Mouse (Mus musculus) MEL (cell line): ENCODE data around the gene Myo1h.

Experiments
- BHLHE40 ChIP-seq: IDR thresholded peaks from 2 replicates; pipeline ENCODE4 v1.6.1; 2012; ENCODE audit warnings: low read depth, mild to moderate bottlenecking, inconsistent platforms, low read length, improper control_type of control experiment, borderline replicate concordance
- CTCF ChIP-seq, 3 experiments: IDR thresholded peaks in 2 of 3; conservative IDR thresholded peaks in 1 of 3; 2 replicates each; pipeline ENCODE4 v1.5.1; 2011 to 2012; ENCODE audit warnings: low read length in 3 of 3, low read depth in 2 of 3, mild to moderate bottlenecking in 2 of 3, improper control_type of control experiment in 1 of 3, inconsistent platforms in 1 of 3, mixed read lengths in 1 of 3, moderate library complexity in 1 of 3; ENCODE audit not compliant: control insufficient read depth in 1 of 3, insufficient read depth in 1 of 3, poor library complexity in 1 of 3, severe bottlenecking in 1 of 3
- E2F4 ChIP-seq: IDR thresholded peaks from 2 replicates; pipeline ENCODE4 v1.6.1; 2011; ENCODE audit warnings: low read depth, low read length, improper control_type of control experiment, borderline replicate concordance
- EP300 ChIP-seq, 2 experiments: IDR thresholded peaks; 2 replicates each; pipeline ENCODE4 v1.6.1; 2011; ENCODE audit warnings: improper control_type of control experiment in 2 of 2, low read length in 2 of 2, low read depth in 1 of 2, mild to moderate bottlenecking in 1 of 2
- GATA1 ChIP-seq: IDR thresholded peaks from 2 replicates; pipeline ENCODE4 v1.6.1; 2011; ENCODE audit warnings: low read depth, low read length, improper control_type of control experiment
- HCFC1 ChIP-seq: IDR thresholded peaks from 2 replicates; pipeline ENCODE4 v1.6.1; 2012; ENCODE audit warnings: low read depth, mild to moderate bottlenecking, inconsistent platforms, low read length, improper control_type of control experiment, moderate library complexity
- MAX ChIP-seq: IDR thresholded peaks from 2 replicates; pipeline ENCODE4 v1.6.1; 2011; ENCODE audit warnings: low read length, improper control_type of control experiment
- MEF2A ChIP-seq: IDR thresholded peaks from 2 replicates; pipeline ENCODE4 v1.6.1; 2014; ENCODE audit warnings: low read depth, mild to moderate bottlenecking, inconsistent platforms, low read length, improper control_type of control experiment; ENCODE audit not compliant: poor library complexity, insufficient replicate concordance, severe bottlenecking; ENCODE audit errors: extremely low read depth
- MXI1 ChIP-seq: IDR thresholded peaks from 2 replicates; pipeline ENCODE4 v1.6.1; 2011; ENCODE audit warnings: mild to moderate bottlenecking, low read depth, low read length, improper control_type of control experiment
- POLR2A ChIP-seq, 2 experiments: IDR thresholded peaks; 2 replicates each; pipeline ENCODE4 v1.6.1; 2011 to 2012; ENCODE audit warnings: low read length in 2 of 2, mild to moderate bottlenecking in 2 of 2, control low read depth in 1 of 2, improper control_type of control experiment in 1 of 2, low read depth in 1 of 2, moderate library complexity in 1 of 2; ENCODE audit not compliant: control insufficient read depth in 1 of 2, insufficient read depth in 1 of 2, poor library complexity in 1 of 2
- POLR2AphosphoS2 ChIP-seq: IDR thresholded peaks from 2 replicates; pipeline ENCODE4 v1.6.1; 2011; ENCODE audit warnings: low read length, improper control_type of control experiment
- USF1 ChIP-seq: IDR thresholded peaks from 2 replicates; pipeline ENCODE4 v1.6.1; 2014; ENCODE audit warnings: low read depth, mild to moderate bottlenecking, inconsistent platforms, low read length, improper control_type of control experiment, moderate library complexity
- USF2 ChIP-seq, 2 experiments: IDR thresholded peaks; 2 replicates each; pipeline ENCODE4 v1.6.1; 2011 to 2012; ENCODE audit warnings: improper control_type of control experiment in 2 of 2, low read length in 2 of 2, borderline replicate concordance in 1 of 2, inconsistent platforms in 1 of 2, low read depth in 1 of 2, mild to moderate bottlenecking in 1 of 2; ENCODE audit not compliant: insufficient read depth in 1 of 2
- ZMIZ1 ChIP-seq: IDR thresholded peaks from 2 replicates; pipeline ENCODE4 v1.6.1; 2012; ENCODE audit warnings: low read depth, mild to moderate bottlenecking, inconsistent platforms, low read length, improper control_type of control experiment, moderate library complexity

- no peak for TF ChIP-seq USF2 (IDR thresholded peaks at IDR 0.05; ENCODE audit: borderline replicate concordance in 1 of 2, insufficient read depth in 1 of 2, low read depth in 1 of 2, low read length in 2 of 2)
- no peak for TF ChIP-seq CTCF (IDR thresholded peaks at IDR 0.05 in 2 of 3, conservative IDR thresholded peaks at IDR 0.05 in 1 of 3; ENCODE audit: control insufficient read depth in 1 of 3, insufficient read depth in 1 of 3, low read depth in 2 of 3, low read length in 3 of 3, poor library complexity in 1 of 3, severe bottlenecking in 1 of 3)
- TF ChIP-seq MEF2A = no peak
- no peak for TF ChIP-seq POLR2A (IDR thresholded peaks at IDR 0.05; ENCODE audit: control insufficient read depth in 1 of 2, insufficient read depth in 1 of 2, low read depth in 1 of 2, low read length in 2 of 2, poor library complexity in 1 of 2)
- no peak for TF ChIP-seq MAX
- no peak for TF ChIP-seq EP300 (IDR thresholded peaks at IDR 0.05; ENCODE audit: low read depth in 1 of 2, low read length in 2 of 2)
- TF ChIP-seq HCFC1 = no peak
- no peak for TF ChIP-seq MXI1
- no peak for TF ChIP-seq POLR2AphosphoS2
- TF ChIP-seq USF1 = no peak
- no peak for TF ChIP-seq BHLHE40
- no peak for TF ChIP-seq E2F4
- no peak for TF ChIP-seq GATA1
- TF ChIP-seq ZMIZ1 = no peak
Observed at GRCm38 (mm10) chr5:114360968-114361367, 72.0 kb downstream of the Myo1h start.
